Mouse (Mus musculus): ENCODE measurements around the gene Thsd7b. TPM values are rescaled to one million over a fixed set of nuclear protein-coding genes. Genes with fewer than 3 reads are reported as not detected.

Gene Thsd7b
- polyA plus RNA-seq, 1 experiment from 2014 or later = 0.54 TPM

DNA sequence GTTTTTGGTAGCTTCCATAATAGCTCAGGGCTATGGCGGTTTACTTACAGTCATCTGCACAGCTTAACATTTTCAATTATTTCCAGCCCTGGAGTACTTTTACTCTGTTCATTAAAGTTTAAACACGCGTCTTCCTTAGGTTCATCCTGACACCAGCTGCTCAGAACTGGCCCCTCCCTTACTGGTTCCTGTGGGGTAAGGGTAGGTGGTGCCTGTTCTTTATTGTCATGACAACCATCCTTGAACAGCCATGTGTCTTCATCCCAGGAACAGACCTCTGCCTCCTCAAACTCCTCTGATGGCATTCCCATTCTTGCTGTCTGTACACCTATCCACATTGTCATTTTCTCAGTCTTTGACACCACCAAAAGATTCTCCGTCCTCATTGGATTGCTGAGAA, 285.0 kb downstream of the Thsd7b start:
- H3K27ac ChIP-seq (ENCODE audit: low read depth) = no peak overlapping the region
- ATAC-seq (ENCODE audit: insufficient read depth) = no peak
- DNase-seq = no peak
- H3K4me2 ChIP-seq = no peak overlapping the region
- H3K27me3 ChIP-seq (ENCODE audit: insufficient read depth, low read length) = no peaks in the 10 kb centered on the region
- H3K9me3 ChIP-seq (ENCODE audit: low read depth, low read length) = no peaks in the 10 kb centered on the region; the same call in 1 of the 2 replicates
- no peaks in the 10 kb centered on the region for H3K36me3 ChIP-seq (ENCODE audit: insufficient read depth)
- WGBS = 90% methylated on average over 4 of the region's 4 CpGs
- TF ChIP-seq CTCF (IDR thresholded peaks at IDR 0.05; ENCODE audit: low read depth) = no peak
- H3K4me3 ChIP-seq (ENCODE audit: low read depth, low read length) = no peak overlapping the region
- H3K4me1 ChIP-seq (ENCODE audit: insufficient read depth) = no peaks in the 10 kb centered on the region
- H3K9ac ChIP-seq = no peak overlapping the region

DNA sequence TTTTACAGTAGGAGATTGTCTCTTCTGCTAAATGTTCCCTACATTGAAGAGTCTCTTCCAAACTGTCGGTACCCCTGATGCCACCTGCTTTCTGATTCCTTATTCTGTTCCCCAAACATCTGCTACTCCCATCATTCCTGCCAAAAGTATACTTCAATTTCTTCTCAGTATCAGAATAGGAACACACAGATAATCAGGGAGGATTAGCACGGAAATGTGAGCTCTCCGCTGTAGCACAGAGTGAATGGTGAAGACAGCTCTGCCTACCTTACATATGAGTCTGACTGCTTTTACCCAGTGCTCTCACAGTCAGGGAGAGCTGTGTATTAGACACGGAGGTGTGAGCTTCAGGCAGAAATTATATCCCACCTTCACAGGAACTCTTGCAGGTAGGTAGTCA, 286.0 kb downstream of the Thsd7b start:
- TF ChIP-seq CTCF (IDR thresholded peaks at IDR 0.05; ENCODE audit: low read depth) = no peak
- DNase-seq (no peak), ATAC-seq (ENCODE audit: insufficient read depth) (no peak)
- H3K4me1 ChIP-seq (ENCODE audit: insufficient read depth) = no peaks in the 10 kb centered on the region
- no peak overlapping the region for H3K27ac ChIP-seq (ENCODE audit: low read depth)
- H3K9me3 ChIP-seq (ENCODE audit: low read depth, low read length) = no peaks in the 10 kb centered on the region
- no peak overlapping the region for H3K4me2 ChIP-seq
- H3K36me3 ChIP-seq (ENCODE audit: insufficient read depth) = no peaks in the 10 kb centered on the region
- WGBS = 78% methylated on average over 4 of the region's 4 CpGs
- H3K4me3 ChIP-seq (ENCODE audit: low read depth, low read length) = no peak overlapping the region
- H3K27me3 ChIP-seq (ENCODE audit: insufficient read depth, low read length) = no peaks in the 10 kb centered on the region
- H3K9ac ChIP-seq = no peak overlapping the region

- ATAC-seq (ENCODE audit: insufficient read depth) (no peak), DNase-seq (no peak)
- Histone ChIP-seq H3K4me2 (no peak overlapping the region), H3K9ac (no peak overlapping the region), H3K4me3 (ENCODE audit: low read depth, low read length) (no peak overlapping the region), H3K27ac (ENCODE audit: low read depth) (no peak overlapping the region), H3K9me3 (ENCODE audit: low read depth, low read length) (no peaks in the 10 kb centered on the region), H3K27me3 (ENCODE audit: insufficient read depth, low read length) (no peaks in the 10 kb centered on the region), H3K36me3 (ENCODE audit: insufficient read depth) (no peaks in the 10 kb centered on the region), H3K4me1 (ENCODE audit: insufficient read depth) (no peaks in the 10 kb centered on the region)
- no peak for TF ChIP-seq CTCF (IDR thresholded peaks at IDR 0.05; ENCODE audit: low read depth)
- 47% methylated on average over 3 of the region's 3 CpGs for WGBS
These were observed 286.7 kb downstream of the Thsd7b start for GRCm38 (mm10) chr1:129559812-129560211.

DNA sequence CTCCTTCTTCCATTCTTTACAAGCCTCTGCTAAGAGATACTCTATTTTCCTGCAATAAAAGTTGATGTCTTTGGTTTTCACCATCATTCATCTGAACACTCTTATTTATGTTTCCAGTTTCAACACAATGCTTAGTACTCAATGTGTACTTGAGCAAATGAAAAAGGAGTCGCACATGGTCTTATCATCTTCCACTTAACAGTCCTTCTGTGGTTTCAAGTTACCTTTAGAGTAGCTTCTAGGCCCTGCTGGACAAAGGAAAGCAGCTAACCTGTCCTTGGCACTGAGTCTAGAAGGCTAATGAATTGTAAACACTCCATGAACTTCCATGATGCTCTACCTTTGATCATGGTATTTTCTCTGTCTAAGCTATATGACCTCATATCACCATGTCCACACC, 289.6 kb downstream of the Thsd7b start:
- Histone ChIP-seq H3K27ac (ENCODE audit: low read depth) (no peak overlapping the region), H3K9ac (no peak overlapping the region), H3K4me2 (no peak overlapping the region), H3K4me1 (ENCODE audit: insufficient read depth) (no peaks in the 10 kb centered on the region), H3K27me3 (ENCODE audit: insufficient read depth, low read length) (no peaks in the 10 kb centered on the region), H3K4me3 (ENCODE audit: low read depth, low read length) (no peak overlapping the region), H3K9me3 (ENCODE audit: low read depth, low read length) (no peaks in the 10 kb centered on the region), H3K36me3 (ENCODE audit: insufficient read depth) (no peaks in the 10 kb centered on the region)
- ATAC-seq (ENCODE audit: insufficient read depth) (no peak), DNase-seq (no peak)
- 41% methylated on average over 1 of the region's 1 CpGs for WGBS
- no peak for TF ChIP-seq CTCF (IDR thresholded peaks at IDR 0.05; ENCODE audit: low read depth)

- 39% methylated on average over 3 of the region's 3 CpGs for whole genome bisulfite sequencing
- no peaks in the 10 kb centered on the region for H3K36me3 ChIP-seq (ENCODE audit: insufficient read depth)
These were observed 297.4 kb downstream of the Thsd7b start for GRCm38 (mm10) chr1:129570522-129570921.

DNA sequence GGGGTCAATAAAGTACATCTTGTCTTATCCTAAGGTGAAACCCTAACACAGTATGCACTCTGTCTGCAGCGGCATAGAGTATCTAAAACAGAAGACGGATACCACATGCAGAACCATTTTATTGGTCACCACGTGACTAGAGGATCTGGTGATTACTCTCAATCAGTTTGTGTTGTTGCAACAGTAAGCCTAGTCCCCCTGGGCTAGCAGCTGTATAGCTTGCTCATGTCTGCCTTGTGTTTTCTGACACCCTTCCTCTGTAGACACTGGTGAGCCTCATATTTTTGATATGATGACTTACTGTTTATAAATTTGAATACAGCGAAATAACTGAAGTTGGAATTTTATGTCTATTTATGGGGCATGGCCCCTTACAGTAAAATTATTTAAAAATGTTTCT, 306.9 kb downstream of the Thsd7b start:
- 44% methylated on average over 4 of the region's 4 CpGs for WGBS
- no peaks in the 10 kb centered on the region for H3K4me1 ChIP-seq (ENCODE audit: insufficient read depth)
- H3K4me3 ChIP-seq (ENCODE audit: low read depth, low read length) = no peak overlapping the region
- ATAC-seq (ENCODE audit: insufficient read depth) = peak; percentile 96
- no peaks in the 10 kb centered on the region for H3K36me3 ChIP-seq (ENCODE audit: insufficient read depth)
- H3K27me3 ChIP-seq (ENCODE audit: insufficient read depth, low read length) = no peaks in the 10 kb centered on the region
- H3K4me2 ChIP-seq = no peak overlapping the region
- TF ChIP-seq CTCF (IDR thresholded peaks at IDR 0.05; ENCODE audit: low read depth) = no peak
- peak; percentile 59 for DNase-seq
- H3K9ac ChIP-seq = no peak overlapping the region
- no peak overlapping the region for H3K27ac ChIP-seq (ENCODE audit: low read depth)
- H3K9me3 ChIP-seq (ENCODE audit: low read depth, low read length) = no peaks in the 10 kb centered on the region

More at GRCm38 (mm10) chr1:129570522-129570921, 297.4 kb downstream of the Thsd7b start:
- no peaks in the 10 kb centered on the region for H3K9me3 ChIP-seq (ENCODE audit: low read depth, low read length)
- no peaks in the 10 kb centered on the region for H3K27me3 ChIP-seq (ENCODE audit: insufficient read depth, low read length)
- ATAC-seq (ENCODE audit: insufficient read depth) (peak; percentile 79), DNase-seq (peak; percentile 68)
- no peak overlapping the region for H3K27ac ChIP-seq (ENCODE audit: low read depth)
- TF ChIP-seq CTCF (IDR thresholded peaks at IDR 0.05; ENCODE audit: low read depth) = no peak
- no peak overlapping the region for H3K9ac ChIP-seq
- no peaks in the 10 kb centered on the region for H3K4me1 ChIP-seq (ENCODE audit: insufficient read depth)
- H3K4me2 ChIP-seq = no peak overlapping the region
- H3K4me3 ChIP-seq (ENCODE audit: low read depth, low read length) = no peak overlapping the region

GRCm38 (mm10) chr1:129586635-129587034, 313.5 kb downstream of the Thsd7b start:
- ATAC-seq (ENCODE audit: insufficient read depth) (peak; percentile 79; the same call in 1 of the 2 replicates), DNase-seq (peak; percentile 61)
- no peaks in the 10 kb centered on the region for H3K4me1 ChIP-seq (ENCODE audit: insufficient read depth)
- no peak for TF ChIP-seq CTCF (IDR thresholded peaks at IDR 0.05; ENCODE audit: low read depth)
- no peak overlapping the region for H3K27ac ChIP-seq (ENCODE audit: low read depth)
- no peaks in the 10 kb centered on the region for H3K36me3 ChIP-seq (ENCODE audit: insufficient read depth)
- WGBS = 23% methylated on average over 6 of the region's 6 CpGs
- no peaks in the 10 kb centered on the region for H3K27me3 ChIP-seq (ENCODE audit: insufficient read depth, low read length)
- H3K4me3 ChIP-seq (ENCODE audit: low read depth, low read length) = no peak overlapping the region
- H3K4me2 ChIP-seq = no peak overlapping the region
- no peak overlapping the region for H3K9ac ChIP-seq
- H3K9me3 ChIP-seq (ENCODE audit: low read depth, low read length) = no peaks in the 10 kb centered on the region
